Mouse (Mus musculus) liver, postnatal 0 days (tissue): ENCODE measurements around the gene U2af2.

Experiments used
- CTCF ChIP-seq: sonication (generic); IDR thresholded peaks from 2 replicates; pipeline ENCODE4 v1.5.1; 2016; ENCODE audit warnings: antibody characterized with exemption, low read depth
- EP300 ChIP-seq: IDR thresholded peaks from 2 replicates; pipeline ENCODE4 v1.6.1; 2016; ENCODE audit warnings: antibody characterized with exemption, low read depth, mild to moderate bottlenecking

DNA sequence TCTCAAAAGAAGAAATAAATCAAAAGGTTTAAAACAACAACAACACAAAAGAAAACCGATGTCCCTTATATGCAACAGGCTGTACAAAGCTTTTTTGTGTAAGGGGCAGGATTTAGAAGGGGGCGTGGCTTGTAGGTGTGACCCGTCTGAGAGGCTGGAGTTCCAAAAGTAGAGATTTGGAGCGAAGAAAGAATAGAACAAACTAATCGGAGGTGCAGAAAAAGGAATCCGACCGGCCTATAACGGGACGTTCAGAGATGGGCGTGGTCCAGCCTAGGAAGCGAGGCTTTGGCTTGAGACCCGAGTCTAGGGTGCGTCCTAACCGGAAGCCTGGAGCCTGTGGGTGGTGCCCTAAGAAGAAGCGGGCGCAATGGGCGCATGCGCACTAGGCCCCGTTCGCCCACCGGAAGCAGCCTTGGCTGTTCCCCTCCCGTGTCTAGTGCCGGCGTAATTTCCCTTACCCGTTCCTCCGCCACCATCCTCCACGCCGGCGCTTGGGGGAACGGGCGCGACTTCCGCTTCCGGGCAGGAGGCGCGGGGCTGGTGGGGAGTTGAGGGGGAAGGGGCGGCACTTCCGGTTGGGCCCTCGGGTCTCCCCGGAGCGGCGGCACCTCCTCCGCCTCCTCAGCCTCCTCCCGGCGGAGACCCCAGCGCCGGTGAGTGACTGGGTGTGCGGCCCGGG is 41.8 kb upstream of the U2af2 start, which contains the start of the genes Zfp865 and Ccdc106:
- TF ChIP-seq CTCF (no peak), EP300 (peak; percentile 47; the same call in 1 of the 2 replicates)
